Mouse (Mus musculus) bone marrow, adult 2 months (tissue): ENCODE data around the gene Gas2l3. TPM values are rescaled to one million over a fixed set of nuclear protein-coding genes. Genes with fewer than 3 reads are reported as not detected.

Experiments used
- H3K27ac ChIP-seq: fragments of 200-500 bp; 2 replicates; pipeline ENCODE4 v1.5.1; 2012; ENCODE audit warnings: low read depth, mild to moderate bottlenecking, control low read depth, inconsistent platforms, low read length; ENCODE audit not compliant: control insufficient read depth, poor library complexity, insufficient read depth
- H3K4me1 ChIP-seq: fragments of 200-500 bp; 2 replicates; pipeline ENCODE4 v1.6.1; 2011; ENCODE audit warnings: low read length; ENCODE audit not compliant: control insufficient read depth, insufficient read depth
- H3K4me3 ChIP-seq: fragments of 200-500 bp; replicated peaks from 2 replicates; pipeline ENCODE3; 2011; ENCODE audit warnings: mild to moderate bottlenecking, low read depth, low read length, control low read depth; ENCODE audit not compliant: control insufficient read depth
- CTCF ChIP-seq: fragments of 200-500 bp; IDR thresholded peaks from 2 replicates; pipeline ENCODE4 v1.5.1; 2011; ENCODE audit warnings: low read length, control low read depth; ENCODE audit not compliant: control insufficient read depth, insufficient read depth
- POLR2A ChIP-seq: fragments of 200-500 bp; IDR thresholded peaks from 2 replicates; pipeline ENCODE4 v1.6.1; 2011; ENCODE audit warnings: low read depth, mild to moderate bottlenecking, control low read depth, low read length, borderline replicate concordance; ENCODE audit not compliant: control insufficient read depth
- WGBS: fragments of 180-500 bp; shearing (Covaris S2); methylation state at CpG from one replicate; pipeline ENCODE4 v1.1.7; 2018; 5-methylcytosine and 5-hydroxymethylcytosine counted together
- polyA plus RNA-seq: library from polyadenylated mRNA; stranded (reverse); fragments of >200 nt; gene quantifications from 2 replicates; pipeline ENCODE4 v1.2.4, GENCODE M21; 2011; ENCODE audit warnings: low replicate concordance; ENCODE audit not compliant: missing spikeins, insufficient read depth, insufficient read length

Gene Gas2l3
- polyA plus RNA-seq, 1 experiment, result 3.3 TPM

GRCm38 (mm10) chr10:89423164-89423778 lies 20.5 kb downstream of the Gas2l3 start:
- 64% methylated on average over 9 of the region's 9 CpGs for WGBS
- H3K27ac ChIP-seq, result no peak overlapping the region
- H3K4me3 ChIP-seq, result no peak overlapping the region
- TF ChIP-seq POLR2A, result no peak
- no peak for TF ChIP-seq CTCF
- no peaks in the 10 kb centered on the region for H3K4me1 ChIP-seq

GRCm38 (mm10) chr10:89422504-89423158 lies 21.1 kb downstream of the Gas2l3 start:
- Histone ChIP-seq H3K27ac (no peak overlapping the region), H3K4me3 (no peak overlapping the region), H3K4me1 (no peaks in the 10 kb centered on the region)
- 53% methylated on average over 8 of the region's 8 CpGs for WGBS
- TF ChIP-seq POLR2A (no peak), CTCF (no peak)

GRCm38 (mm10) chr10:89417966-89418365 lies 25.8 kb downstream of the Gas2l3 start:
- Histone ChIP-seq H3K27ac (no peak overlapping the region), H3K4me3 (no peak overlapping the region), H3K4me1 (no peaks in the 10 kb centered on the region)
- WGBS, result 85% methylated on average over 2 of the region's 2 CpGs
- TF ChIP-seq CTCF (no peak), POLR2A (no peak)

- no peak overlapping the region for H3K4me3 ChIP-seq
- no peak overlapping the region for H3K27ac ChIP-seq
- TF ChIP-seq POLR2A, result no peak
- TF ChIP-seq CTCF, result no peak
- WGBS, result 21% methylated on average over 3 of the region's 3 CpGs
- no peaks in the 10 kb centered on the region for H3K4me1 ChIP-seq
Observed at GRCm38 (mm10) chr10:89415478-89415877, 28.3 kb downstream of the Gas2l3 start.

- 3% methylated on average over 1 of the region's 1 CpGs for WGBS
- Histone ChIP-seq H3K4me3 (no peak overlapping the region), H3K4me1 (no peaks in the 10 kb centered on the region; the same call in 1 of the 2 replicates), H3K27ac (no peak overlapping the region)
- TF ChIP-seq CTCF, result no peak
- no peak for TF ChIP-seq POLR2A
Observed at GRCm38 (mm10) chr10:89407551-89407950, 36.2 kb downstream of the Gas2l3 start.

- Histone ChIP-seq H3K27ac (no peak overlapping the region; the same call in 1 of the 2 replicates), H3K4me1 (no peaks in the 10 kb centered on the region; the same call in 1 of the 2 replicates), H3K4me3 (no peak overlapping the region)
- no peak for TF ChIP-seq POLR2A
- no peak for TF ChIP-seq CTCF
- 26% methylated on average over 5 of the region's 6 CpGs for WGBS
Observed at GRCm38 (mm10) chr10:89406733-89407484, 36.9 kb downstream of the Gas2l3 start.

- 81% methylated on average over 4 of the region's 4 CpGs for WGBS
- no peak overlapping the region for H3K27ac ChIP-seq
- H3K4me1 ChIP-seq, result no peaks in the 10 kb centered on the region; the same call in 1 of the 2 replicates
- TF ChIP-seq CTCF (no peak), POLR2A (no peak)
- no peak overlapping the region for H3K4me3 ChIP-seq
Observed at GRCm38 (mm10) chr10:89404936-89405335, 38.8 kb downstream of the Gas2l3 start.

GRCm38 (mm10) chr10:89400674-89401336 lies 43.0 kb downstream of the Gas2l3 start:
- no peak overlapping the region for H3K27ac ChIP-seq
- H3K4me1 ChIP-seq, result no peaks in the 10 kb centered on the region
- WGBS, result 83% methylated on average over 19 of the region's 19 CpGs
- TF ChIP-seq CTCF, result no peak
- no peak for TF ChIP-seq POLR2A
- H3K4me3 ChIP-seq, result no peak overlapping the region
